Mouse (Mus musculus) ES-Bruce4 (cell line): ENCODE results near the gene Tmem98.

Experiments used
- CTCF ChIP-seq: IDR thresholded peaks from one replicate; pipeline ENCODE4 v1.8.1; 2011; ENCODE audit warnings: low read depth, low read length
- EP300 ChIP-seq: IDR thresholded peaks from 2 replicates; pipeline ENCODE4 v1.6.1; 2011; ENCODE audit warnings: low read depth, low read length; ENCODE audit not compliant: insufficient read depth
- POLR2A ChIP-seq: IDR thresholded peaks from one replicate; pipeline ENCODE4 v1.8.1; 2011; ENCODE audit warnings: low read length; ENCODE audit not compliant: insufficient read depth

GRCm38 (mm10) chr11:80795431-80795830 is 14.5 kb upstream of the Tmem98 start:
- TF ChIP-seq POLR2A (no peak), EP300 (no peak), CTCF (no peak)
